Mouse (Mus musculus): Measurements from ENCODE around the gene Tspan14.

Tspan14 gene

GRCm38 (mm10) chr14:40874565-40874964 lies 92.0 kb downstream of the Tspan14 start:
- DNase-seq (ENCODE audit: low spot score in 2 of 2): no peak

DNA sequence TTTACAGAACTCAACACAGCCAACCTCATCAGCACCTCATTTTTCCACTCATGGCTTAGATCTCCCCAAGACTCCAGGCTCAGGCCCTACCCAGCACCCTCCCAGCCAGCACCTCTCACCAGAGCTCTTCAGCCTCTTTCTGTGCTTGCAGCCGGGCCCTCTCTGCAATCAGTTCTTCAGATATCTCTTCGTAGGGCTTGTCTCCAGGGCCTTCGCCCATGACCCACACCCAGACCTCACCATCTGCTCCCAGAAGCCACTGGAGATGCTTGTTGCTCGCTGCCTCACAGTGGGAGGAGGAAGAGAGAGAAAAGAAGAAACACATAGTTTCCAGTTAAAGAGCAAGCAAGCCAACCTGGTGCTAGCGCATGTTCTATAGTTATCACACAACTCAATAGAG lies 92.6 kb downstream of the Tspan14 start:
- DNase-seq (ENCODE audit: low spot score in 2 of 2): no peak

GRCm38 (mm10) chr14:40870598-40870997 lies 96.0 kb downstream of the Tspan14 start:
- no peak for DNase-seq (ENCODE audit: low spot score in 2 of 2)

GRCm38 (mm10) chr14:40864811-40865514 lies 101.6 kb downstream of the Tspan14 start:
- no peak for DNase-seq (ENCODE audit: low spot score in 2 of 2)

DNA sequence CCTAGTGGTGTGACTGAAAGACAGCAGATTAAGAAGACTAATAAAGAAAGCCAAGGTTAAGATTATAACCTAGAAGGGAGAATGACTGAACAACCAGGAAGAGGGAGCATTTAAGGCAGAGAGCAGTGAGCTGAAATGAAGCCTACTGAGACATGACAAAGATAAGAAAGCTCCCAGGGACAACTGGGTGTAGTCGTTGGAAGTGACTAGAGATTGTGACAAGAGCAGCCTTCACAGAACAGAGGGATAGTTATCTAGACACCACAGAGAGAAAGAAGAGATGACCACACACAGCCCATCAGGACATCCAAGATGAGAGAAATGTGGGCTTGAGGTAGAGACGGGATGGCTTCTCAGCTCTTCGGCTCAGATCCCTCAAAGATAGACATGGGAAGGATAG lies 102.9 kb downstream of the Tspan14 start:
- no peak for DNase-seq (ENCODE audit: low spot score in 2 of 2)

GRCm38 (mm10) chr14:40863022-40863421 lies 103.6 kb downstream of the Tspan14 start:
- no peak for DNase-seq (ENCODE audit: low spot score in 2 of 2)

All from right cerebral cortex, postnatal 36 days (tissue).